Mouse (Mus musculus) liver, embryonic 11.5 days (tissue): Measurements from ENCODE around the gene Gm382. TPM values are rescaled to one million over a fixed set of nuclear protein-coding genes. Genes with fewer than 3 reads are reported as not detected.

Experiments used
- ATAC-seq: fragments of 200-750 bp; cut with Nextera tagmentation; replicated peaks from 2 replicates; pipeline ENCODE4 v1.8.0; 2017; ENCODE audit warnings: moderate number of reproducible peaks, mild to moderate bottlenecking, moderate TSS enrichment, moderate library complexity; ENCODE audit not compliant: low FRiP score
- DNase-seq: peaks from one replicate; pipeline ENCODE4 v3.0.0-alpha.2; 2017; ENCODE audit warnings: low spot score
- H3K27ac ChIP-seq: fragments of 300-500 bp; sonication (generic); 2 replicates; pipeline ENCODE4 v1.5.1; 2014; ENCODE audit warnings: mild to moderate bottlenecking, low read depth, low read length, control low read depth
- H3K27me3 ChIP-seq: fragments of 300-500 bp; sonication (generic); replicated peaks from 2 replicates; pipeline ENCODE4 v1.6.1; 2014; ENCODE audit warnings: low read length, mixed read lengths; ENCODE audit not compliant: control insufficient read depth, insufficient read depth
- H3K36me3 ChIP-seq: fragments of 300-500 bp; sonication (generic); 2 replicates; pipeline ENCODE4 v1.6.1; 2014; ENCODE audit warnings: mild to moderate bottlenecking, low read length, moderate library complexity, mixed read lengths; ENCODE audit not compliant: control insufficient read depth, insufficient read depth
- H3K4me1 ChIP-seq: fragments of 300-500 bp; sonication (generic); replicated peaks from 2 replicates; pipeline ENCODE4 v1.6.1; 2014; ENCODE audit warnings: low read length, mixed read lengths; ENCODE audit not compliant: control insufficient read depth, insufficient read depth
- H3K4me2 ChIP-seq: fragments of 300-500 bp; sonication (generic); 2 replicates; pipeline ENCODE4 v1.6.1; 2014; ENCODE audit warnings: mild to moderate bottlenecking, control low read depth, moderate library complexity
- H3K4me3 ChIP-seq: fragments of 300-500 bp; sonication (generic); 2 replicates; pipeline ENCODE4 v1.5.1; 2014; ENCODE audit warnings: low read depth, low read length, control low read depth
- H3K9ac ChIP-seq: fragments of 300-500 bp; sonication (generic); 2 replicates; pipeline ENCODE4 v1.6.1; 2014; ENCODE audit warnings: low read depth, low read length, control low read depth
- H3K9me3 ChIP-seq: fragments of 300-500 bp; sonication (generic); 2 replicates; pipeline ENCODE4 v1.6.1; 2016; ENCODE audit warnings: low read length, inconsistent platforms, mixed read lengths; ENCODE audit not compliant: control insufficient read depth
- WGBS: fragments of 180-500 bp; shearing (Covaris S2); extraction: QIAGEN DNeasy Blood & Tissue Kit; methylation state at CpG from one replicate; pipeline ENCODE4 v1.1.7; 2014; 5-methylcytosine and 5-hydroxymethylcytosine counted together
- polyA plus RNA-seq: library from polyadenylated mRNA; unstranded; fragments of >200 nt; fragmentation: Nextera tagmentation; extraction: Ambion mirVana; gene quantifications from 2 replicates; pipeline ENCODE4 v1.2.1, GENCODE M21; 2014

Gene Gm382
- polyA plus RNA-seq, result not detected in 2 replicates

DNA sequence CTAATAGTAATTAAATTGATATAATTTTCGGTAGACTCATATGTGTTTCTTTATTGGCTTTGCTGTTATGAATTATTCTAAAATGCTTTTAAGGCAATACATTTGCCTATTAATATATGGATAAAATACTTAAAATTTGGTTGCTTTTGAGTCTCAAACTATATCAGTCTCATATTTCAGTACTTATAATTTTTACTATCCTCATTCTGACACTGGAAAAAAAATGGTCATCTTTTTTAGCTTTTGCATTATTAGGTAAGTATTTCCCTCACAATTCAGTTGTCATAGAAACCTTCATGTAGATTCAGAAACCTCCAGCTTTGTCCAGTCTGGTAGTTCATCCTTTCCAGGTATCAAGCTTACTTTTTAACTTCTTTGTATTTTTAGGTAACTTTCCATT, at the start of gene Gm382:
TSS of gene Gm382 (plus strand) at position 301 of the 400 bp plus-strand sequence.
- no peaks in the 10 kb centered on the region for H3K36me3 ChIP-seq
- H3K4me2 ChIP-seq, result no peak within 1 kb of the TSS
- H3K4me1 ChIP-seq, result no peaks in the 10 kb centered on the region
- H3K9me3 ChIP-seq, result no peaks in the 10 kb centered on the region
- no peak for DNase-seq
- 76% methylated on average over 1 of the region's 1 CpGs for WGBS
- no peak within 1 kb of the TSS for H3K9ac ChIP-seq
- no peak for ATAC-seq
- no peaks in the 10 kb centered on the region for H3K27me3 ChIP-seq
- no peak within 1 kb of the TSS for H3K27ac ChIP-seq
- no peak within 1 kb of the TSS for H3K4me3 ChIP-seq

DNA sequence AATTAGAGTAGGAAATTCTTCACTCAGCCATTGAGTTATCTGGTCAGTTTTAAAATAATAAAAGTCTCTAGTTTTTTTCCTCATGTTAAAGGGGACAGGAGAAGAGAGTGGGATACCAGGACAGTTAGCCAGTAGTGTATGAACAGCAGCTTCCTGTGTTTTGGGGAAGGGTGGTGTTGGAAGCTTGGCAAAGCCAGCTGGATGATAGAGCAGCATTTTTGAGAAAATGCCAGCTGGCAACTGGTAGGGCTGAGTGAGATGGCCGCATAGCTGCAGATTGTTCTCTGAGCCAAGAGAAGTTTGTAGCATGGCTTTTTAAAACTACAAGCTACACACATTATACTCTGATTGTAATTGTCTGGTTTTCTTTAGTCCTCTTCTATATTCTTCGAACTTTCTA, 30.4 kb downstream of the Gm382 start:
- ATAC-seq (no peak), DNase-seq (no peak)
- WGBS, result 83% methylated on average over 2 of the region's 2 CpGs

DNA sequence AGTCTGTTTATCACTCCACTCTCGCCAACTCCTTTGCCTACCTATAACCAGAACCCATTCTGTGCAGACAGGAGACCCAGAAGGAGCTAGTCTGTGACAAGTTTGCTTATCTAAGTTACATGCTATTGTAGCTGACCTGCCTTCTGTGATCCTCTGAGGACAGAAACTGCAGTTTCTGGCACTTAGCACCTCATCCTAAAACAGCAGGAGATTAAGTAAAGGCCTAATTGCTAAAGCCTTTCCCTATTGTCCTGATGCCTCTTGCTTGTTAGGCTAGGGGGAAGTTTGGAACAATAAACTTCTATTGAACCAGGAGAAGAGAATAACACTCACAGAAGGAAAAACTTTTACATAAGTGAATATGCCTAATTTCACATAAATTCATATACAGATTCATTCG, 51.5 kb downstream of the Gm382 start:
- Histone ChIP-seq H3K9me3 (no peaks in the 10 kb centered on the region), H3K27ac (no peak overlapping the region), H3K9ac (no peak overlapping the region), H3K4me1 (no peaks in the 10 kb centered on the region), H3K4me2 (no peak overlapping the region), H3K27me3 (no peaks in the 10 kb centered on the region), H3K36me3 (no peaks in the 10 kb centered on the region), H3K4me3 (no peak overlapping the region)
- no peak for ATAC-seq
- DNase-seq, result no peak
- 49% methylated on average over 2 of the region's 2 CpGs for WGBS

More for the DNA sequence above, 30.4 kb downstream of the Gm382 start:
- Histone ChIP-seq H3K27ac (no peak overlapping the region), H3K9me3 (no peaks in the 10 kb centered on the region), H3K27me3 (no peaks in the 10 kb centered on the region), H3K4me1 (no peaks in the 10 kb centered on the region), H3K36me3 (no peaks in the 10 kb centered on the region), H3K4me2 (no peak overlapping the region), H3K4me3 (no peak overlapping the region), H3K9ac (no peak overlapping the region)

DNA sequence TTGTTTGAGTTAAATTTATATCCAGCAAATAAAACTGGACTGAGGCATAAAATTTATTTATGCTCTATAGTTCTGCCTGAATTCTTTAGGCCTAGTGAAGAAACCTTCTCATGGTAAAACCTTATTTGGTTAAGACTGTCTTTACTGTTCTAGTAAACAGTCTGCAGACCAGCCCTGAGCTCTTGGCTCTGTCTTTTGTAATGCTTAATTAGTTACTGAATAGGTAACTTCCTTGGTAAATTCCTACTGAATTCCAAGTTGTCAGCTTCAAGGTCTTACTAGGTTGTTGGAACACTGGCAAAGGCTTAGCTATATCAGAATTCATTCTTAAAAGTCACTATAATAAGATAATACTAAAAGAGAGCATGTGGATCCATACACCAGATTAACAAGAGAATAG, 53.3 kb downstream of the Gm382 start:
- DNase-seq (no peak), ATAC-seq (no peak)
- Histone ChIP-seq H3K27me3 (no peaks in the 10 kb centered on the region), H3K9ac (no peak overlapping the region), H3K4me3 (no peak overlapping the region), H3K27ac (no peak overlapping the region), H3K4me2 (no peak overlapping the region), H3K9me3 (no peaks in the 10 kb centered on the region), H3K36me3 (no peaks in the 10 kb centered on the region), H3K4me1 (no peaks in the 10 kb centered on the region)

DNA sequence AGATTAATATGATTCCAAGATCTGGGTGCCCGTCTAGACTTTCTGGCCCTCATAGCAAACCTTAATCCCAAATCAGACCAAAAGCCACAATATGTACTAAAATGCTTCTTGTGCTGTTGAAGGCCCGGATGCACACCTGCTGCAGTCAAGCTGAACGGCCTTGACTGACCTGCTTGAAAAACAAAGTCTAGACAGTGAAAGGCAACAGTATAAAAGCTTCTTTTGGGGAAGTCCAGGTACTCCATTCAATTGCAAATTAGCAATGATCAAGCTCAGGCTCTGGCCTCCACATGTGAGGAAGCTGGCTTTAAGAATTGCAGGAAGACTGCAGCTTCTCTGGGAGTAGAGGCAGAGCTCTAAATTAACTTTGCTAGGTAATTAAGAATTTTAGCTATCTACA, 54.2 kb downstream of the Gm382 start:
- no peaks in the 10 kb centered on the region for H3K36me3 ChIP-seq
- no peaks in the 10 kb centered on the region for H3K9me3 ChIP-seq
- H3K4me1 ChIP-seq, result no peaks in the 10 kb centered on the region
- H3K4me2 ChIP-seq, result no peak overlapping the region
- H3K9ac ChIP-seq, result no peak overlapping the region
- 77% methylated on average over 3 of the region's 3 CpGs for WGBS
- no peak overlapping the region for H3K4me3 ChIP-seq
- ATAC-seq (no peak), DNase-seq (no peak)
- no peak overlapping the region for H3K27ac ChIP-seq
- H3K27me3 ChIP-seq, result no peaks in the 10 kb centered on the region

DNA sequence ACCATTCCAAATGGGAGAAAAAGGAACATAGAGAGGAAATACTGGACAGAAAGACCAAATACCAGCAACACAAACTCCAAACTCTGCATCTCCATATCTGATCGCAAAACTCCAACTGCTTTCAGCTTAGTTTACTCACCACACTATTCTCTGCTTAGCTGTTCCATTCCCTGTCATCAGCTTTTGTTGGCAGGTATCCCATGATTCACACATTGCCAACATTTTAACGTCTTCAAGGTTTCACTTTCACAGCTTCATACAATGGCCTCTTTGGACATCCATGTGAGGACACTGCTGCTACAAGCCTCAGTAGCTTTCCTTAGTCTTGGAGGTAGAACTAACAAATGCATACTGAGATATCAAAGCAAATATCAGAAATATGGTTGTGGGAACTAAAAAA, 64.6 kb downstream of the Gm382 start:
- Histone ChIP-seq H3K27ac (no peak overlapping the region), H3K36me3 (no peaks in the 10 kb centered on the region), H3K27me3 (no peaks in the 10 kb centered on the region), H3K4me2 (no peak overlapping the region), H3K4me3 (no peak overlapping the region), H3K9me3 (no peaks in the 10 kb centered on the region), H3K9ac (no peak overlapping the region), H3K4me1 (no peaks in the 10 kb centered on the region)
- WGBS, result 77% methylated on average over 2 of the region's 2 CpGs
- ATAC-seq (no peak), DNase-seq (no peak)

Other genes starting within 250 kb of the Gm382 start
- not detected in 2 replicates for gene 4932411N23Rik, start 224.1 kb upstream of the Gm382 start, polyA plus RNA-seq